Mouse (Mus musculus) kidney, embryonic 16.5 days (tissue): ENCODE measurements around the gene Rrp36. TPM values are rescaled to one million over a fixed set of nuclear protein-coding genes. Genes with fewer than 3 reads are reported as not detected.

ENCODE experiments used
- ATAC-seq: fragments of 200-750 bp; cut with Nextera tagmentation; 2 replicates; pipeline ENCODE4 v1.8.0; 2017; ENCODE audit warnings: moderate TSS enrichment; ENCODE audit not compliant: low FRiP score, low TSS enrichment
- H3K27ac ChIP-seq: fragments of 300-500 bp; sonication (generic); 2 replicates; pipeline ENCODE4 v1.5.1; 2014; ENCODE audit warnings: low read length
- H3K27me3 ChIP-seq: fragments of 300-500 bp; sonication (generic); 2 replicates; pipeline ENCODE4 v1.6.1; 2014; ENCODE audit warnings: low read length, control low read depth, mixed read lengths; ENCODE audit not compliant: insufficient read depth
- H3K36me3 ChIP-seq: fragments of 300-500 bp; sonication (generic); 2 replicates; pipeline ENCODE4 v1.6.1; 2014; ENCODE audit warnings: low read length, control low read depth, mixed read lengths; ENCODE audit not compliant: insufficient read depth
- H3K4me1 ChIP-seq: fragments of 300-500 bp; sonication (generic); 2 replicates; pipeline ENCODE4 v1.6.1; 2014; ENCODE audit warnings: low read length, control low read depth, mixed read lengths; ENCODE audit not compliant: insufficient read depth
- H3K4me2 ChIP-seq: fragments of 300-500 bp; sonication (generic); replicated peaks from 2 replicates; pipeline ENCODE4 v1.6.1; 2014; ENCODE audit warnings: low read depth, low read length
- H3K4me3 ChIP-seq: fragments of 300-500 bp; sonication (generic); 2 replicates; pipeline ENCODE4 v1.5.1; 2014; ENCODE audit warnings: mild to moderate bottlenecking, low read length
- H3K9ac ChIP-seq: fragments of 300-500 bp; sonication (generic); replicated peaks from 2 replicates; pipeline ENCODE4 v1.6.1; 2014; ENCODE audit warnings: low read length
- H3K9me3 ChIP-seq: fragments of 300-500 bp; sonication (generic); 2 replicates; pipeline ENCODE4 v1.6.1; 2016; ENCODE audit warnings: low read length, control low read depth
- WGBS: fragments of 180-500 bp; shearing (Covaris S2); extraction: QIAGEN DNeasy Blood & Tissue Kit; methylation state at CpG from one replicate; pipeline ENCODE4 v1.1.7; 2014; 5-methylcytosine and 5-hydroxymethylcytosine counted together
- polyA plus RNA-seq: library from polyadenylated mRNA; unstranded; fragments of >200 nt; fragmentation: Nextera tagmentation; extraction: Ambion mirVana; gene quantifications from 2 replicates; pipeline ENCODE4 v1.2.1, GENCODE M21; 2015

The Rrp36 gene
- polyA plus RNA-seq, 1 experiment from 2014 or later: 69.2 TPM

GRCm38 (mm10) chr17:46639929-46640328 lies 34.2 kb downstream of the Rrp36 start:
- ATAC-seq: no peak
- H3K9me3 ChIP-seq: no peaks in the 10 kb centered on the region
- H3K9ac ChIP-seq: no peak overlapping the region
- no peak overlapping the region for H3K4me3 ChIP-seq
- peak overlapping the region; percentile 43; the same call in 1 of the 2 replicates for H3K27ac ChIP-seq
- peaks cover 22% of the 10 kb centered on the region for H3K4me1 ChIP-seq
- peaks cover 16% of the 10 kb centered on the region; the same call in 1 of the 2 replicates for H3K36me3 ChIP-seq
- no peaks in the 10 kb centered on the region for H3K27me3 ChIP-seq
- H3K4me2 ChIP-seq: no peak overlapping the region
- WGBS: 60% methylated on average over 9 of the region's 9 CpGs

- H3K27me3 ChIP-seq: no peaks in the 10 kb centered on the region
- H3K9ac ChIP-seq: peak overlapping the region; percentile 51
- no peak overlapping the region for H3K4me3 ChIP-seq
- peak overlapping the region; percentile 40 for H3K4me2 ChIP-seq
- H3K4me1 ChIP-seq: peaks cover 13% of the 10 kb centered on the region
- H3K36me3 ChIP-seq: peaks cover 21% of the 10 kb centered on the region; the same call in 1 of the 2 replicates
- H3K27ac ChIP-seq: 0 out of 2 replicates have a peak overlapping the region, but pooled peaks have one; percentile 8
- no peaks in the 10 kb centered on the region for H3K9me3 ChIP-seq
- no peak for ATAC-seq
- 17% methylated on average over 15 of the region's 15 CpGs for WGBS
Observed at GRCm38 (mm10) chr17:46636831-46637523, 37.2 kb downstream of the Rrp36 start.

- peaks cover 56% of the 10 kb centered on the region for H3K4me1 ChIP-seq
- no peaks in the 10 kb centered on the region for H3K27me3 ChIP-seq
- peak overlapping the region; percentile 94 for H3K9ac ChIP-seq
- H3K9me3 ChIP-seq: no peaks in the 10 kb centered on the region
- H3K27ac ChIP-seq: peak overlapping the region; percentile 99
- WGBS: 8% methylated on average over 12 of the region's 12 CpGs
- peak; percentile 92 for ATAC-seq
- H3K36me3 ChIP-seq: peaks cover 11% of the 10 kb centered on the region; the same call in 1 of the 2 replicates
- peak overlapping the region; percentile 71 for H3K4me2 ChIP-seq
- peak overlapping the region; percentile 82 for H3K4me3 ChIP-seq
Observed at GRCm38 (mm10) chr17:46629685-46630441, 44.3 kb downstream of the Rrp36 start.

- Histone ChIP-seq H3K27me3 (no peaks in the 10 kb centered on the region), H3K27ac (peak within 1 kb of the TSS; percentile 99), H3K4me2 (peak within 1 kb of the TSS; percentile 71), H3K4me3 (peak within 1 kb of the TSS; percentile 82), H3K36me3 (peaks cover 10% of the 10 kb centered on the region; the same call in 1 of the 2 replicates), H3K9ac (peak within 1 kb of the TSS; percentile 94), H3K4me1 (peaks cover 64% of the 10 kb centered on the region), H3K9me3 (no peaks in the 10 kb centered on the region)
- peak; percentile 65 for ATAC-seq
- under 1% methylated on average over 86 of the region's 90 CpGs for WGBS
Observed at GRCm38 (mm10) chr17:46628791-46629684, 45.1 kb downstream of the Rrp36 start, which contains the start of gene Ptk7. Ptk7 (minus strand) TSS chr17:46629504.

GRCm38 (mm10) chr17:46628471-46628790 lies 45.7 kb downstream of the Rrp36 start:
- Histone ChIP-seq H3K9me3 (no peaks in the 10 kb centered on the region), H3K4me1 (peaks cover 70% of the 10 kb centered on the region), H3K36me3 (peaks cover 10% of the 10 kb centered on the region; the same call in 1 of the 2 replicates), H3K4me3 (peak overlapping the region; percentile 82), H3K4me2 (peak overlapping the region; percentile 71), H3K9ac (peak overlapping the region; percentile 94), H3K27me3 (no peaks in the 10 kb centered on the region), H3K27ac (peak overlapping the region; percentile 99)
- WGBS: 0% methylated on average over 13 of the region's 13 CpGs
- ATAC-seq: no peak

GRCm38 (mm10) chr17:46627409-46627808 lies 46.7 kb downstream of the Rrp36 start:
- H3K36me3 ChIP-seq: peaks cover 6% of the 10 kb centered on the region; the same call in 1 of the 2 replicates
- peak overlapping the region; percentile 82 for H3K4me3 ChIP-seq
- H3K27me3 ChIP-seq: no peaks in the 10 kb centered on the region
- H3K27ac ChIP-seq: peak overlapping the region; percentile 99
- H3K9me3 ChIP-seq: no peaks in the 10 kb centered on the region
- 15% methylated on average over 6 of the region's 6 CpGs for WGBS
- ATAC-seq: no peak
- peak overlapping the region; percentile 94 for H3K9ac ChIP-seq
- peaks cover 81% of the 10 kb centered on the region for H3K4me1 ChIP-seq
- H3K4me2 ChIP-seq: peak overlapping the region; percentile 71

GRCm38 (mm10) chr17:46624598-46624997 lies 49.6 kb downstream of the Rrp36 start:
- no peak for ATAC-seq
- WGBS: 38% methylated on average over 12 of the region's 12 CpGs
- H3K4me3 ChIP-seq: peak overlapping the region; percentile 16
- H3K27me3 ChIP-seq: no peaks in the 10 kb centered on the region
- no peaks in the 10 kb centered on the region for H3K9me3 ChIP-seq
- H3K36me3 ChIP-seq: no peaks in the 10 kb centered on the region
- peak overlapping the region; percentile 55 for H3K9ac ChIP-seq
- peak overlapping the region; percentile 56 for H3K27ac ChIP-seq
- H3K4me2 ChIP-seq: peak overlapping the region; percentile 47
- peaks cover 84% of the 10 kb centered on the region for H3K4me1 ChIP-seq

GRCm38 (mm10) chr17:46623819-46624557 lies 50.2 kb downstream of the Rrp36 start:
- no peaks in the 10 kb centered on the region for H3K27me3 ChIP-seq
- H3K36me3 ChIP-seq: no peaks in the 10 kb centered on the region
- H3K4me3 ChIP-seq: peak overlapping the region; percentile 16
- peak overlapping the region; percentile 56 for H3K27ac ChIP-seq
- WGBS: 16% methylated on average over 10 of the region's 10 CpGs
- H3K4me2 ChIP-seq: peak overlapping the region; percentile 47
- ATAC-seq: no peak
- H3K4me1 ChIP-seq: peaks cover 89% of the 10 kb centered on the region
- no peaks in the 10 kb centered on the region for H3K9me3 ChIP-seq
- peak overlapping the region; percentile 55 for H3K9ac ChIP-seq

- Histone ChIP-seq H3K4me3 (no peak overlapping the region), H3K36me3 (no peaks in the 10 kb centered on the region), H3K4me2 (no peak overlapping the region), H3K4me1 (peaks cover 100% of the 10 kb centered on the region), H3K9me3 (no peaks in the 10 kb centered on the region), H3K9ac (peak overlapping the region; percentile 46), H3K27ac (peak overlapping the region; percentile 99), H3K27me3 (no peaks in the 10 kb centered on the region)
- ATAC-seq: no peak
- 60% methylated on average over 11 of the region's 11 CpGs for WGBS
Observed at GRCm38 (mm10) chr17:46622269-46622668, 51.9 kb downstream of the Rrp36 start.
